Mouse (Mus musculus): ENCODE data around the gene Fanca. TPM values are rescaled to one million over a fixed set of nuclear protein-coding genes. Genes with fewer than 3 reads are reported as not detected.

The Fanca gene
- polyA plus RNA-seq, 2 experiments = 24.2 to 54.7 TPM

- no peaks in the 10 kb centered on the region for H3K9me3 ChIP-seq (ENCODE audit: control insufficient read depth, low read length)
- H3K27ac ChIP-seq (replicated peaks; ENCODE audit: low read depth, low read length) = no peak overlapping the region
- peaks cover 19% of the 10 kb centered on the region for H3K4me1 ChIP-seq (ENCODE audit: control insufficient read depth, insufficient read depth, low read length)
- H3K36me3 ChIP-seq (ENCODE audit: control insufficient read depth, insufficient read depth, low read length) = peaks cover 61% of the 10 kb centered on the region
- no peaks in the 10 kb centered on the region for H3K27me3 ChIP-seq (ENCODE audit: control insufficient read depth, insufficient read depth, low read length)
- H3K4me2 ChIP-seq (replicated peaks; ENCODE audit: low read depth, low read length, severe bottlenecking) = no peak overlapping the region
- ATAC-seq (ENCODE audit: low FRiP score, low read depth) (no peak), DNase-seq (ENCODE audit: low spot score) (no peak)
- H3K9ac ChIP-seq (ENCODE audit: low read depth, low read length, severe bottlenecking) = no peak overlapping the region
- WGBS = 95% methylated on average over 5 of the region's 5 CpGs
- H3K4me3 ChIP-seq (replicated peaks; ENCODE audit: low read length) = no peak overlapping the region
- no peak for TF ChIP-seq POLR2A (IDR thresholded peaks at IDR 0.05; ENCODE audit: borderline replicate concordance, extremely low read depth, insufficient read depth, insufficient read length)
These were observed 67.4 kb downstream of the Fanca start for GRCm38 (mm10) chr8:123250940-123251339.

GRCm38 (mm10) chr8:123248596-123248995 lies 69.8 kb downstream of the Fanca start:
- no peak for TF ChIP-seq POLR2A (IDR thresholded peaks at IDR 0.05; ENCODE audit: borderline replicate concordance, extremely low read depth, insufficient read depth, insufficient read length)
- Histone ChIP-seq H3K27ac (replicated peaks; ENCODE audit: low read depth, low read length) (no peak overlapping the region), H3K36me3 (ENCODE audit: control insufficient read depth, insufficient read depth, low read length) (peaks cover 79% of the 10 kb centered on the region), H3K4me1 (ENCODE audit: control insufficient read depth, insufficient read depth, low read length) (peaks cover 10% of the 10 kb centered on the region), H3K9me3 (ENCODE audit: control insufficient read depth, low read length) (no peaks in the 10 kb centered on the region), H3K27me3 (ENCODE audit: control insufficient read depth, insufficient read depth, low read length) (no peaks in the 10 kb centered on the region), H3K4me3 (replicated peaks; ENCODE audit: low read length) (no peak overlapping the region), H3K4me2 (replicated peaks; ENCODE audit: low read depth, low read length, severe bottlenecking) (no peak overlapping the region), H3K9ac (ENCODE audit: low read depth, low read length, severe bottlenecking) (no peak overlapping the region)
- ATAC-seq (ENCODE audit: low FRiP score, low read depth) (no peak), DNase-seq (ENCODE audit: low spot score) (no peak)
- 89% methylated on average over 8 of the region's 8 CpGs for WGBS

GRCm38 (mm10) chr8:123247748-123248147 lies 70.6 kb downstream of the Fanca start:
- Histone ChIP-seq H3K4me2 (replicated peaks; ENCODE audit: low read depth, low read length, severe bottlenecking) (no peak overlapping the region), H3K27me3 (ENCODE audit: control insufficient read depth, insufficient read depth, low read length) (no peaks in the 10 kb centered on the region), H3K9ac (ENCODE audit: low read depth, low read length, severe bottlenecking) (no peak overlapping the region), H3K4me3 (replicated peaks; ENCODE audit: low read length) (no peak overlapping the region), H3K9me3 (ENCODE audit: control insufficient read depth, low read length) (no peaks in the 10 kb centered on the region), H3K4me1 (ENCODE audit: control insufficient read depth, insufficient read depth, low read length) (peaks cover 3% of the 10 kb centered on the region; the same call in 1 of the 2 replicates), H3K36me3 (ENCODE audit: control insufficient read depth, insufficient read depth, low read length) (peaks cover 87% of the 10 kb centered on the region), H3K27ac (replicated peaks; ENCODE audit: low read depth, low read length) (no peak overlapping the region)
- no peak for TF ChIP-seq POLR2A (IDR thresholded peaks at IDR 0.05; ENCODE audit: borderline replicate concordance, extremely low read depth, insufficient read depth, insufficient read length)
- DNase-seq (ENCODE audit: low spot score) = no peak
- 96% methylated on average over 6 of the region's 6 CpGs for WGBS
- ATAC-seq (ENCODE audit: low FRiP score, low read depth) = no peak

- ATAC-seq (ENCODE audit: low FRiP score, low read depth) = no peak
- Histone ChIP-seq H3K4me1 (ENCODE audit: control insufficient read depth, insufficient read depth, low read length) (no peaks in the 10 kb centered on the region), H3K9me3 (ENCODE audit: control insufficient read depth, low read length) (no peaks in the 10 kb centered on the region), H3K27ac (replicated peaks; ENCODE audit: low read depth, low read length) (no peak overlapping the region), H3K4me2 (replicated peaks; ENCODE audit: low read depth, low read length, severe bottlenecking) (no peak overlapping the region), H3K36me3 (ENCODE audit: control insufficient read depth, insufficient read depth, low read length) (peaks cover 85% of the 10 kb centered on the region), H3K27me3 (ENCODE audit: control insufficient read depth, insufficient read depth, low read length) (no peaks in the 10 kb centered on the region), H3K4me3 (replicated peaks; ENCODE audit: low read length) (no peak overlapping the region), H3K9ac (ENCODE audit: low read depth, low read length, severe bottlenecking) (no peak overlapping the region)
- DNase-seq (ENCODE audit: low spot score) = no peak
- WGBS = 90% methylated on average over 12 of the region's 12 CpGs
- TF ChIP-seq POLR2A (IDR thresholded peaks at IDR 0.05; ENCODE audit: borderline replicate concordance, extremely low read depth, insufficient read depth, insufficient read length) = no peak
These were observed 72.8 kb downstream of the Fanca start for GRCm38 (mm10) chr8:123245543-123245942.

GRCm38 (mm10) chr8:123244382-123244781 lies 74.0 kb downstream of the Fanca start:
- TF ChIP-seq POLR2A (IDR thresholded peaks at IDR 0.05; ENCODE audit: borderline replicate concordance, extremely low read depth, insufficient read depth, insufficient read length) = no peak
- 88% methylated on average over 4 of the region's 4 CpGs for WGBS
- no peaks in the 10 kb centered on the region for H3K4me1 ChIP-seq (ENCODE audit: control insufficient read depth, insufficient read depth, low read length)
- no peak overlapping the region for H3K4me3 ChIP-seq (replicated peaks; ENCODE audit: low read length)
- H3K36me3 ChIP-seq (ENCODE audit: control insufficient read depth, insufficient read depth, low read length) = peaks cover 75% of the 10 kb centered on the region
- H3K4me2 ChIP-seq (replicated peaks; ENCODE audit: low read depth, low read length, severe bottlenecking) = no peak overlapping the region
- H3K27ac ChIP-seq (replicated peaks; ENCODE audit: low read depth, low read length) = no peak overlapping the region
- no peak overlapping the region for H3K9ac ChIP-seq (ENCODE audit: low read depth, low read length, severe bottlenecking)
- no peak for ATAC-seq (ENCODE audit: low FRiP score, low read depth)
- no peaks in the 10 kb centered on the region for H3K27me3 ChIP-seq (ENCODE audit: control insufficient read depth, insufficient read depth, low read length)
- DNase-seq (ENCODE audit: low spot score) = no peak
- no peaks in the 10 kb centered on the region for H3K9me3 ChIP-seq (ENCODE audit: control insufficient read depth, low read length)

GRCm38 (mm10) chr8:123243053-123243452 lies 75.3 kb downstream of the Fanca start:
- Histone ChIP-seq H3K36me3 (ENCODE audit: control insufficient read depth, insufficient read depth, low read length) (peaks cover 61% of the 10 kb centered on the region), H3K9me3 (ENCODE audit: control insufficient read depth, low read length) (no peaks in the 10 kb centered on the region), H3K9ac (ENCODE audit: low read depth, low read length, severe bottlenecking) (no peak overlapping the region), H3K4me1 (ENCODE audit: control insufficient read depth, insufficient read depth, low read length) (no peaks in the 10 kb centered on the region), H3K4me2 (replicated peaks; ENCODE audit: low read depth, low read length, severe bottlenecking) (no peak overlapping the region), H3K27me3 (ENCODE audit: control insufficient read depth, insufficient read depth, low read length) (no peaks in the 10 kb centered on the region), H3K4me3 (replicated peaks; ENCODE audit: low read length) (no peak overlapping the region), H3K27ac (replicated peaks; ENCODE audit: low read depth, low read length) (no peak overlapping the region)
- DNase-seq (ENCODE audit: low spot score) (no peak), ATAC-seq (ENCODE audit: low FRiP score, low read depth) (no peak)
- no peak for TF ChIP-seq POLR2A (IDR thresholded peaks at IDR 0.05; ENCODE audit: borderline replicate concordance, extremely low read depth, insufficient read depth, insufficient read length)
- 77% methylated on average over 11 of the region's 11 CpGs for WGBS

Data from limb, embryonic 14.5 days (tissue).